Mouse (Mus musculus): ENCODE measurements around the gene Lrrc27. TPM values are rescaled to one million over a fixed set of nuclear protein-coding genes. Genes with fewer than 3 reads are reported as not detected.

Lrrc27 gene
- polyA plus RNA-seq, 1 experiment from 2014 or later = 3.3 TPM

DNA sequence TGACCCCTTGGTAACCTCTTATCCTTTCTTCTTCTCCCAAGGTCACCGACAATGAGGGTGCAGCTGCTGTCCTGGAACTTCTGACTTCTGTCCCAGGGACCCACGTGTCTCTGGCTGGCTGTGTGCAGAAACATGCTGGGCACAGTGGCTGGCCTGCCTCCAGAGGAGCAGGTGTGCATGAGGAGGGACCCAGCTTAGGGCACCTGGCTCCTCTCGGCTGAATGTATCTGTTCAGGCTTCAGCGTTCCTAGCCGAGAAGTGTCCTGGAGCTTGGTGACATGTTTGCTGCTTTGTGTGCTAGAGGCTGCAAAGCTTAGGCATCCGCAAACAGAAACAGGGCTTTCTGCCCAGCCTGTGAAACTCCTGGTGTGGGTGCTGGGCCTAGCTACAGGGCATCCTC, 53.6 kb downstream of the Lrrc27 start:
- 66% methylated on average over 6 of the region's 6 CpGs for WGBS
- DNase-seq (ENCODE audit: low spot score) (no peak), ATAC-seq (ENCODE audit: low read depth) (no peak)
- H3K4me2 ChIP-seq (ENCODE audit: low read depth, low read length) = no peak overlapping the region
- H3K27me3 ChIP-seq (replicated peaks; ENCODE audit: control insufficient read depth, insufficient read depth, low read length) = no peaks in the 10 kb centered on the region
- no peak overlapping the region for H3K9ac ChIP-seq (ENCODE audit: low read depth, low read length)
- no peak overlapping the region for H3K27ac ChIP-seq (replicated peaks; ENCODE audit: low read depth, low read length)
- H3K4me1 ChIP-seq (ENCODE audit: control insufficient read depth, insufficient read depth, low read length) = no peaks in the 10 kb centered on the region
- 0 out of 2 replicates have a peak, but pooled peaks cover 14% of the 10 kb centered on the region for H3K36me3 ChIP-seq (ENCODE audit: control insufficient read depth, insufficient read depth, low read length)
- no peaks in the 10 kb centered on the region for H3K9me3 ChIP-seq (ENCODE audit: control insufficient read depth, low read length)
- H3K4me3 ChIP-seq (ENCODE audit: low read depth, low read length) = no peak overlapping the region

GRCm38 (mm10) chr7:139266886-139267870, 54.4 kb downstream of the Lrrc27 start:
- Histone ChIP-seq H3K36me3 (ENCODE audit: control insufficient read depth, insufficient read depth, low read length) (0 out of 2 replicates have a peak, but pooled peaks cover 12% of the 10 kb centered on the region), H3K4me3 (ENCODE audit: low read depth, low read length) (no peak overlapping the region), H3K9me3 (ENCODE audit: control insufficient read depth, low read length) (no peaks in the 10 kb centered on the region), H3K9ac (ENCODE audit: low read depth, low read length) (no peak overlapping the region), H3K4me2 (ENCODE audit: low read depth, low read length) (no peak overlapping the region), H3K27me3 (replicated peaks; ENCODE audit: control insufficient read depth, insufficient read depth, low read length) (no peaks in the 10 kb centered on the region), H3K4me1 (ENCODE audit: control insufficient read depth, insufficient read depth, low read length) (peaks cover 4% of the 10 kb centered on the region; the same call in 1 of the 2 replicates), H3K27ac (replicated peaks; ENCODE audit: low read depth, low read length) (no peak overlapping the region)
- DNase-seq (ENCODE audit: low spot score) = no peak
- 0 out of 2 replicates have a peak, but pooled peaks have one; percentile 13 for ATAC-seq (ENCODE audit: low read depth)
- 62% methylated on average over 8 of the region's 8 CpGs for WGBS

GRCm38 (mm10) chr7:139270738-139271137, 58.0 kb downstream of the Lrrc27 start:
- H3K4me1 ChIP-seq (ENCODE audit: control insufficient read depth, insufficient read depth, low read length) = peaks cover 27% of the 10 kb centered on the region
- no peak overlapping the region for H3K9ac ChIP-seq (ENCODE audit: low read depth, low read length)
- no peak overlapping the region for H3K27ac ChIP-seq (replicated peaks; ENCODE audit: low read depth, low read length)
- no peak overlapping the region for H3K4me3 ChIP-seq (ENCODE audit: low read depth, low read length)
- 67% methylated on average over 1 of the region's 1 CpGs for WGBS
- no peaks in the 10 kb centered on the region for H3K9me3 ChIP-seq (ENCODE audit: control insufficient read depth, low read length)
- ATAC-seq (ENCODE audit: low read depth) = no peak
- no peak for DNase-seq (ENCODE audit: low spot score)
- H3K27me3 ChIP-seq (replicated peaks; ENCODE audit: control insufficient read depth, insufficient read depth, low read length) = no peaks in the 10 kb centered on the region
- H3K4me2 ChIP-seq (ENCODE audit: low read depth, low read length) = no peak overlapping the region
- H3K36me3 ChIP-seq (ENCODE audit: control insufficient read depth, insufficient read depth, low read length) = 0 out of 2 replicates have a peak, but pooled peaks cover 12% of the 10 kb centered on the region

DNA sequence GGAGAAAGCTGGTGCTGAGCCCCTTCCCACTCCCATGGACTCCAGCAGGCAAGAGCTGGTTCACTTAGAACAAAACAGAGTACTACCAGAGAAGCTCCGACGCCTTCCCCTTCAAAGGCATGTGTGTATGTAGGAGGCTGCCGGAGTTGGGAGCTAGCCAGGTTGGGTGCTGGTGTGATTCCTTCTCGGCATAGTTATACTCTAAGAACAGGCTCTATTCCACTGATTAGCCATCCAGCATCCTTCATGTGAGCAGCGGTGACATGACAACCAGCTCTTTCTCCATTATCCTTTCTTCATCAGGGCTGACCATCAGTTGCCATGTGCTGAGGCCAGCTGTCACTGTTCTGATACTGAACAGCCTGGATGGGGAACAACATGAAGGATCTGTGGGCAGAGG, 59.1 kb downstream of the Lrrc27 start:
- no peak overlapping the region for H3K9ac ChIP-seq (ENCODE audit: low read depth, low read length)
- peak overlapping the region; percentile 73 for H3K27ac ChIP-seq (replicated peaks; ENCODE audit: low read depth, low read length)
- H3K36me3 ChIP-seq (ENCODE audit: control insufficient read depth, insufficient read depth, low read length) = 0 out of 2 replicates have a peak, but pooled peaks cover 12% of the 10 kb centered on the region
- H3K4me2 ChIP-seq (ENCODE audit: low read depth, low read length) = no peak overlapping the region
- DNase-seq (ENCODE audit: low spot score) (no peak), ATAC-seq (ENCODE audit: low read depth) (no peak)
- H3K27me3 ChIP-seq (replicated peaks; ENCODE audit: control insufficient read depth, insufficient read depth, low read length) = no peaks in the 10 kb centered on the region
- H3K4me1 ChIP-seq (ENCODE audit: control insufficient read depth, insufficient read depth, low read length) = peaks cover 34% of the 10 kb centered on the region
- WGBS = 58% methylated on average over 5 of the region's 5 CpGs
- no peak overlapping the region for H3K4me3 ChIP-seq (ENCODE audit: low read depth, low read length)
- no peaks in the 10 kb centered on the region for H3K9me3 ChIP-seq (ENCODE audit: control insufficient read depth, low read length)

- WGBS = 36% methylated on average over 1 of the region's 1 CpGs
- Histone ChIP-seq H3K27ac (replicated peaks; ENCODE audit: low read depth, low read length) (peak overlapping the region; percentile 73), H3K4me2 (ENCODE audit: low read depth, low read length) (no peak overlapping the region)
Measured at GRCm38 (mm10) chr7:139272639-139273396, 60.0 kb downstream of the Lrrc27 start.

GRCm38 (mm10) chr7:139273397-139273719, 60.6 kb downstream of the Lrrc27 start:
- peak; percentile 54 for ATAC-seq (ENCODE audit: low read depth)
- H3K27ac ChIP-seq (replicated peaks; ENCODE audit: low read depth, low read length) = peak overlapping the region; percentile 54

More at GRCm38 (mm10) chr7:139272639-139273396, 60.0 kb downstream of the Lrrc27 start:
- ATAC-seq (ENCODE audit: low read depth) = peak; percentile 24; the same call in 1 of the 2 replicates
- no peaks in the 10 kb centered on the region for H3K27me3 ChIP-seq (replicated peaks; ENCODE audit: control insufficient read depth, insufficient read depth, low read length)
- H3K9ac ChIP-seq (ENCODE audit: low read depth, low read length) = no peak overlapping the region
- DNase-seq (ENCODE audit: low spot score) = peak; percentile 88
- H3K4me3 ChIP-seq (ENCODE audit: low read depth, low read length) = no peak overlapping the region
- H3K9me3 ChIP-seq (ENCODE audit: control insufficient read depth, low read length) = no peaks in the 10 kb centered on the region
- 0 out of 2 replicates have a peak, but pooled peaks cover 12% of the 10 kb centered on the region for H3K36me3 ChIP-seq (ENCODE audit: control insufficient read depth, insufficient read depth, low read length)
- H3K4me1 ChIP-seq (ENCODE audit: control insufficient read depth, insufficient read depth, low read length) = peaks cover 34% of the 10 kb centered on the region

DNA sequence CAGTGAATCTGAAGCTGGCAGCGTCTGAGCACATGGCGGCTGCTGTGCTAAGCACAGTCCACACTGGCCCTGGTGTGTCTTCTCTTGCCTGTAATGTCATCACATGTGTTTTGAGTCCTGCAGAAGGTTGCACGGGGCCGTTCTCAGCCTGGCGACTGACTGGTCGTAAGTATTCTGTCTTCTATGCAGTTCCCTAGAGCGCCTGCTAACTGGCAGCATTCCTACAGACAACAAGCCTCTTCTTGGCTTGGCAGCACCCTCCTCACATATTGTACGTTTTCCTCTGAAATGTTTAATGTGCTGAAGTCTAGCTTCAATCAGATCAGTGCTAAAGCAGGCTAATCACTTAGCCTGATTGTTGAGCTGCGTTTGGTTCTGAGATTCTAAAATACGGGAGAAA, 62.8 kb downstream of the Lrrc27 start:
- 38% methylated on average over 10 of the region's 10 CpGs for WGBS
- H3K4me3 ChIP-seq (ENCODE audit: low read depth, low read length) = no peak overlapping the region
- H3K27me3 ChIP-seq (replicated peaks; ENCODE audit: control insufficient read depth, insufficient read depth, low read length) = no peaks in the 10 kb centered on the region
- peaks cover 46% of the 10 kb centered on the region for H3K4me1 ChIP-seq (ENCODE audit: control insufficient read depth, insufficient read depth, low read length)
- DNase-seq (ENCODE audit: low spot score) (no peak), ATAC-seq (ENCODE audit: low read depth) (no peak)
- H3K4me2 ChIP-seq (ENCODE audit: low read depth, low read length) = no peak overlapping the region
- H3K27ac ChIP-seq (replicated peaks; ENCODE audit: low read depth, low read length) = peak overlapping the region; percentile 52
- peak overlapping the region; percentile 8; the same call in 1 of the 2 replicates for H3K9ac ChIP-seq (ENCODE audit: low read depth, low read length)
- H3K36me3 ChIP-seq (ENCODE audit: control insufficient read depth, insufficient read depth, low read length) = no peaks in the 10 kb centered on the region
- no peaks in the 10 kb centered on the region for H3K9me3 ChIP-seq (ENCODE audit: control insufficient read depth, low read length)

More at GRCm38 (mm10) chr7:139273397-139273719, 60.6 kb downstream of the Lrrc27 start:
- H3K27me3 ChIP-seq (replicated peaks; ENCODE audit: control insufficient read depth, insufficient read depth, low read length) = no peaks in the 10 kb centered on the region
- no peak overlapping the region for H3K9ac ChIP-seq (ENCODE audit: low read depth, low read length)
- peak; percentile 71 for DNase-seq (ENCODE audit: low spot score)
- WGBS = 37% methylated on average over 2 of the region's 2 CpGs
- H3K4me2 ChIP-seq (ENCODE audit: low read depth, low read length) = no peak overlapping the region
- peaks cover 34% of the 10 kb centered on the region for H3K4me1 ChIP-seq (ENCODE audit: control insufficient read depth, insufficient read depth, low read length)
- H3K9me3 ChIP-seq (ENCODE audit: control insufficient read depth, low read length) = no peaks in the 10 kb centered on the region
- H3K36me3 ChIP-seq (ENCODE audit: control insufficient read depth, insufficient read depth, low read length) = 0 out of 2 replicates have a peak, but pooled peaks cover 8% of the 10 kb centered on the region
- no peak overlapping the region for H3K4me3 ChIP-seq (ENCODE audit: low read depth, low read length)

- DNase-seq (ENCODE audit: low spot score) (no peak), ATAC-seq (ENCODE audit: low read depth) (peak; percentile 10; the same call in 1 of the 2 replicates)
- H3K9ac ChIP-seq (ENCODE audit: low read depth, low read length) = no peak overlapping the region
- H3K4me2 ChIP-seq (ENCODE audit: low read depth, low read length) = no peak overlapping the region
- H3K4me1 ChIP-seq (ENCODE audit: control insufficient read depth, insufficient read depth, low read length) = peaks cover 50% of the 10 kb centered on the region
- H3K27ac ChIP-seq (replicated peaks; ENCODE audit: low read depth, low read length) = no peak overlapping the region
- no peaks in the 10 kb centered on the region for H3K9me3 ChIP-seq (ENCODE audit: control insufficient read depth, low read length)
- no peak overlapping the region for H3K4me3 ChIP-seq (ENCODE audit: low read depth, low read length)
- no peaks in the 10 kb centered on the region for H3K27me3 ChIP-seq (replicated peaks; ENCODE audit: control insufficient read depth, insufficient read depth, low read length)
- H3K36me3 ChIP-seq (ENCODE audit: control insufficient read depth, insufficient read depth, low read length) = no peaks in the 10 kb centered on the region
- 61% methylated on average over 10 of the region's 10 CpGs for WGBS
Measured at GRCm38 (mm10) chr7:139276150-139276549, 63.4 kb downstream of the Lrrc27 start.
